Mouse (Mus musculus) forebrain, embryonic 13.5 days (tissue): ENCODE results near the gene Mrps34. TPM values are rescaled to one million over a fixed set of nuclear protein-coding genes. Genes with fewer than 3 reads are reported as not detected.

Source experiments
- polyA plus RNA-seq: library from polyadenylated mRNA; unstranded; fragments of >200 nt; fragmentation: Nextera tagmentation; extraction: Ambion mirVana; gene quantifications from 2 replicates; pipeline ENCODE4 v1.2.1, GENCODE M21; 2015

Gene Mrps34
- polyA plus RNA-seq, 1 experiment from 2014 or later = 85.4 TPM

Other genes starting within 250 kb of the Mrps34 start
- 15.0 and 16.0 TPM in 2 replicates for gene Slc9a3r2, start 244.8 kb upstream of the Mrps34 start, polyA plus RNA-seq
- gene Npw, start 236.7 kb upstream of the Mrps34 start, polyA plus RNA-seq = not detected in 2 replicates
- 14.9 and 16.2 TPM in 2 replicates for gene Zfp598, start 225.4 kb upstream of the Mrps34 start, polyA plus RNA-seq
- 61.0 and 68.7 TPM in 2 replicates for gene Syngr3, start 205.2 kb upstream of the Mrps34 start, polyA plus RNA-seq
- gene Gfer, start 199.0 kb upstream of the Mrps34 start, polyA plus RNA-seq = 40.7 and 42.5 TPM in 2 replicates
- 1.3 TPM in 2 replicates for gene Noxo1, start 198.9 kb upstream of the Mrps34 start, polyA plus RNA-seq
- 86.9 and 107 TPM in 2 replicates for gene Tbl3, start 187.5 kb upstream of the Mrps34 start, polyA plus RNA-seq
- 0.18 TPM in 1 of 2 replicates, not detected in the other for gene Rnf151, start 177.1 kb upstream of the Mrps34 start, polyA plus RNA-seq
- 992 and 1,023 TPM in 2 replicates for gene Rps2, start 177.0 kb upstream of the Mrps34 start, polyA plus RNA-seq
- 232 and 253 TPM in 2 replicates for gene Ndufb10, start 170.6 kb upstream of the Mrps34 start, polyA plus RNA-seq
- gene Rpl3l, start 167.3 kb upstream of the Mrps34 start, polyA plus RNA-seq = not detected in 2 replicates
- 18.8 and 22.1 TPM in 2 replicates for gene Msrb1, start 158.5 kb upstream of the Mrps34 start, polyA plus RNA-seq
- gene Hs3st6, start 142.1 kb upstream of the Mrps34 start, polyA plus RNA-seq = 0.15 and 0.17 TPM in 2 replicates
- gene Meiob, start 90.8 kb upstream of the Mrps34 start, polyA plus RNA-seq = not detected in 2 replicates
- 36.7 and 37.1 TPM in 2 replicates for gene Hagh, start 55.0 kb upstream of the Mrps34 start, polyA plus RNA-seq
- 16.0 and 16.8 TPM in 2 replicates for gene Fahd1, start 44.8 kb upstream of the Mrps34 start, polyA plus RNA-seq
- gene Igfals, start 29.1 kb upstream of the Mrps34 start, polyA plus RNA-seq = 0.17 and 0.25 TPM in 2 replicates
- gene Nubp2, start 8.8 kb upstream of the Mrps34 start, polyA plus RNA-seq = 68.5 and 76.9 TPM in 2 replicates
- gene Spsb3, start 8.5 kb upstream of the Mrps34 start, polyA plus RNA-seq = 64.3 and 67.4 TPM in 2 replicates
- gene Eme2, start within 50 bp of the Mrps34 start, polyA plus RNA-seq = 31.3 and 36.5 TPM in 2 replicates
- 72.1 and 80.8 TPM in 2 replicates for gene Nme3, start 1.4 kb downstream of the Mrps34 start, polyA plus RNA-seq
- gene Mapk8ip3, start 41.9 kb downstream of the Mrps34 start, polyA plus RNA-seq = 60.8 and 73.6 TPM in 2 replicates
- gene Jpt2, start 65.6 kb downstream of the Mrps34 start, polyA plus RNA-seq = 186 and 217 TPM in 2 replicates
- 7.9 and 8.3 TPM in 2 replicates for gene Cramp1l, start 120.7 kb downstream of the Mrps34 start, polyA plus RNA-seq
- gene Ift140, start 121.0 kb downstream of the Mrps34 start, polyA plus RNA-seq = 18.6 and 22.8 TPM in 2 replicates
- gene Tmem204, start 188.5 kb downstream of the Mrps34 start, polyA plus RNA-seq = 7.7 and 10.1 TPM in 2 replicates
- gene Telo2, start 220.9 kb downstream of the Mrps34 start, polyA plus RNA-seq = 41.2 and 45.3 TPM in 2 replicates
- gene Ptx4, start 225.6 kb downstream of the Mrps34 start, polyA plus RNA-seq = not detected in 2 replicates
- gene Clcn7, start 238.3 kb downstream of the Mrps34 start, polyA plus RNA-seq = 23.6 and 29.6 TPM in 2 replicates